Mouse (Mus musculus) mouse embryonic stem cell (cell line): ENCODE measurements around the gene Tubb2a.
"Not testable (repeated sequence)": the region's sequence is repeated elsewhere in the genome, so short reads cannot be mapped to it uniquely, and the experiment has no call there.

Source experiments
- in situ Hi-C, 2 experiments: fragments of 300-500 bp; cut with MboI; formaldehyde crosslinking; loops; 1 replicate in 1 of 2; 3 replicates in 1 of 2; pipeline ENCODE4 v1.14.3; 2019 to 2020; ENCODE audit warnings: low sequenced_read_pairs in 2 of 2, low pct_unique_long_range_greater_than_20kb in 1 of 2, mixed read lengths in 1 of 2; ENCODE audit not compliant: unreplicated experiment in 1 of 2

The Tubb2a gene

GRCm38 (mm10) chr13:34096455-34096854, 18.6 kb upstream of the Tubb2a start:
- in situ Hi-C loops = no loop called here

GRCm38 (mm10) chr13:34095542-34096435, 18.0 kb upstream of the Tubb2a start:
- in situ Hi-C loops = no loop called here

GRCm38 (mm10) chr13:34089358-34089757, 11.6 kb upstream of the Tubb2a start:
- in situ Hi-C loops = no loop called here

- in situ Hi-C loops = no loop called here
Observed at GRCm38 (mm10) chr13:34088871-34089288, 11.1 kb upstream of the Tubb2a start.

- in situ Hi-C loops = not testable (repeated sequence)
Observed at GRCm38 (mm10) chr13:34088201-34088649, 10.4 kb upstream of the Tubb2a start.

GRCm38 (mm10) chr13:34087052-34087812, 9.4 kb upstream of the Tubb2a start:
- in situ Hi-C loops = no loop called here

GRCm38 (mm10) chr13:34084026-34084750, 6.4 kb upstream of the Tubb2a start:
- in situ Hi-C loops = no loop called here

- in situ Hi-C loops = no loop called here
Observed at GRCm38 (mm10) chr13:34081926-34082325, 4.1 kb upstream of the Tubb2a start.

- in situ Hi-C loops = no loop called here
Observed at GRCm38 (mm10) chr13:34079801-34080200, 2.0 kb upstream of the Tubb2a start.

- in situ Hi-C loops = no loop called here
Observed at GRCm38 (mm10) chr13:34078500-34079280, 883 bp upstream of the Tubb2a start.

- in situ Hi-C loops = no loop called here
Observed at GRCm38 (mm10) chr13:34076561-34077491, 981 bp downstream of the Tubb2a start.

- in situ Hi-C loops = not testable (repeated sequence)
Observed at GRCm38 (mm10) chr13:34075893-34076292, 1.9 kb downstream of the Tubb2a start.

- in situ Hi-C loops = not testable (repeated sequence)
Observed at GRCm38 (mm10) chr13:34074441-34074840, 3.4 kb downstream of the Tubb2a start.

- in situ Hi-C loops = no loop called here
Observed at GRCm38 (mm10) chr13:34072847-34073246, 5.0 kb downstream of the Tubb2a start.

- in situ Hi-C loops = no loop called here
Observed at GRCm38 (mm10) chr13:34071836-34072235, 6.0 kb downstream of the Tubb2a start.

GRCm38 (mm10) chr13:34070296-34070695, 7.5 kb downstream of the Tubb2a start:
- in situ Hi-C loops = no loop called here

- in situ Hi-C loops = no loop called here
Observed at GRCm38 (mm10) chr13:34066351-34066750, 11.5 kb downstream of the Tubb2a start.
